Mouse (Mus musculus) c-Kit-positive CD71-negative TER-119-negative erythroid progenitor cells, embryonic 14.5 days (primary cell): ENCODE results near the gene Samd4.
A peak's percentile ranks its signal among the peaks of the same experiment; 100 is the strongest.

Source experiments
- DNase-seq: peaks from one replicate; pipeline ENCODE4 v3.0.0-alpha.2; 2013; ENCODE audit warnings: low read depth

Gene Samd4

GRCm38 (mm10) chr14:46912496-46912895, 29.8 kb downstream of the Samd4 start:
- peak; percentile 9 for DNase-seq

DNA sequence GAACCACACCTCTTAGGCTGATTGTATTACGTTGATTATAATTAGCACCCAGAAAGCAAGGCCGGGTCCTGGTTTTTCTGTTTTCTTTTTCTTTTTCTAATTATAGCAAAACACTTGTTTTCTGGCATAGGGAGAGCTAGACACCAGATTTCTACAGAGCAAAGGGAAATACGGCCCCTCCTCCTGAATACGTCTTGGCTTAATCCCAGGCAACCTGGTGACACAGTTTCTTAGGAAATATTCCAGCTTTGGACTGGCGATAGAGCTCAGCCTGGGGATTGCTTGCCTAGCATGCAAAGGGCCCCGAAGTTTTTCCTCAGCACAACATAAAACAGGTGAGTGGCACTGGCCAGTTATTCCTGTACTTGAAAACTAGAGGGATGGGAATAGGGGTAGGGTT, 31.7 kb downstream of the Samd4 start:
- no peak for DNase-seq

- DNase-seq, result no peak
Measured at GRCm38 (mm10) chr14:46915555-46915954, 32.9 kb downstream of the Samd4 start.

DNA sequence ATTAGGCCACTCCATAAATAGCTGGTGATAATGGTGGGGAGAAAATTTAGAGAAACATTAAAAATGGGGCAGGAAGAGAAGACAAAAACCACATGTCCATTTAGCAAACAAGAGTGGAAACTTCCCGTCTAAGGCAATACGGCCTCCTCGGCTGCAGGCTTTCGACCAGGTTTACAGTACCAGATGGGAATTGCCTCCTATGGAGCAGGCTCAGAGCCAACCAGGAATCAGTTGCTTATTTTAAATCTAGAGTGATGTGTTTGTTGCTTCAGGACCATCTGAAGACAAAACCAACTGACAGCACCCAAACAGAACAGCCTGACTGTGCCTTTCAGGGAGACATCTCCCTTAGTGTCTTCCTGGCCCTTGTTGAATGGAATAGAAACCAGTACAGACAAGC, 33.9 kb downstream of the Samd4 start:
- DNase-seq, result no peak

- DNase-seq, result no peak
Measured at GRCm38 (mm10) chr14:46917136-46917535, 34.5 kb downstream of the Samd4 start.

DNA sequence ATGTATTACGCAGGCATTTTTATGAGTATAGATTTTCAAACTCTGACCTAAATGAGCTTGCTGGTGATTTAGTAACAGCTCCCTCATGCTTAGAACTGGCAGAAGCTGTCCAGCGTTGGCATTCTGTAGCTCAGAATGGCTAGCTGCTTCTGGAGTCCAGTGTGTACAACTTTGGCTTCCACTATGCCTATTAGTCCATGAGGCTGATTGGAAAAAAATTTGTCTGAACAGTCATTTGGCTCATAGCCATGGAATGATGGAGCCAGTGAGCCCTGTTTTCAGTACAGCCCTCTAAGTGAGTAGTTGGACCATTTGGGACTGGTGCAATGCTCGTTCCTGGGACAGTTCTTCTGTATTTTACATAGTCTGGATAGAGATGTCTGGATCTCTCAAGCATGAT, 34.9 kb downstream of the Samd4 start:
- no peak for DNase-seq

GRCm38 (mm10) chr14:46920496-46920895, 37.8 kb downstream of the Samd4 start:
- DNase-seq, result no peak

DNA sequence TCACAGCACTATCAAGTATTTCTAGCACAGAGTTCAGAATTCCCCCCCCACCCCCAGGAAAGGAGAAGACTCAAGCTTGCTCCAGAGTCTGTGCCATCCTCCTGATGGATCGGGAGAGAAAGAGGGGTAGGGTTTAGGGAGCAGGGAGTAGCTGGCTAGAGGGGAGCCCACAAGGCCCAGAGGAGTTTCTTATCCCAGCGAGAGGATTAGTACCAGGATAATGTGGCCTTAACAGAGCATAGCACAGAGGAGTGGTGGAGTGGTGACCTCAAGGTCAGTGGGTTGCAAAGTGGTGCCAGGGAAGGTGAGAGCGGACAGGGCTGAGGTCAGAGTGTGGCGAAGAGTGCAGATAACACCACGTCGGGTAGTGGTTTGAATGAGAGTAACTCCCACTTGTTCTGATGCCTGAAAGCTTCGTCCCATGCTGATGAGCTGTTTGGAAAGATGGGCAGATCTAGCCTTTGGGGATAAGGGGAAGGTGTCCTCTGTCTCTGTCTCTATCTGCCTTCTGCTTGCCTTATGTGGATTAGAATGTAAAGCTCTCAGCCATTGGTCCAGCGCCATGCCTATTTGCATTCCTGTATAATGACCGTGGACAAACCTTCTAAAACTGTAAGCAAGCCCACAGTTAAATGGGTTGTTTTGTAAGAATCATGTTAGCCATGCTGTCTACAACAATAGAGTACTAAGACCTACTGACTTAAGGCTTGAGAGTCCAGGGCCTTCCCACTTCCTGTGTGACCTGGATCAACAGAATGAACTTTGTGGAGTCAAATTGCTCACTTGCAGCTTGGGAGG, 38.7 kb downstream of the Samd4 start:
- DNase-seq, result no peak

DNA sequence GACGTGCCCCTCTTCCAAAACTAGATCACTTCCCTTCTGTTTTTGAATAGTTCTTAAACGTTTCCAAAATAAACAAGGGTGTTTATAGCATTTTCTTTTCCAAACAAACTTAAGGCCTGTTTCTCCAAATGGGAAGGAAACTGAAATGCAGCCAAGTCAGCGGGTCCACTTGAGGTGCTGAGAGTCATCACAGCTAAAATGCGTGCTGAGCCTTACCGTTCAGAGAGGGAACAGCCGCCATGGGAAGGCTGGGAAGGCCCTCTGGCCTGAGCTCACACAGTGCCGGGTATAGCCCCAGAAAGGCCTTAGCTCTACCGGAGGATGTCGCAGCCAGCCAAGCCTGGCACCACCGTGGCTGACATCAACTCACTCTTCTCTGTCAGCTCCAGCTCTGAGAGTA, 41.3 kb downstream of the Samd4 start:
- no peak for DNase-seq

DNA sequence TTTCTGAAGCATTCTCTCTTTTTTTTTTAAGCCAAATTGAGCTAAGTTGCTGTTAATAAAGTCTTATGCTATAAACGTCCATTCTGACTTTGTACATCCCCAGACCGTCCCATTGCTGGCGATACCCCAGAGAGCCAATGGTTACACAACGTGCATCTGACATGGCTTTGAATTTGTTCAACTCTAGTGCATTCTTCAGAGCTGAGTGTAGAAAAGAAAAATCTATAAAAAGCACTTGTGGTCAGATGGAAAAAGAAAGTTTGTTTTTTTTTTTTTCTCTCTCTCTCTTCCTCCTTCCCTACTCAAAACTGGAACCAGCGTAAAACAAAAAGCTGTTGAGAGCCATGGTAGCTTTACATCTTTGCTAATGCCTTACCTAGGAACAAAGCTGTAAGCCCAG, 41.8 kb downstream of the Samd4 start:
- DNase-seq, result no peak

DNA sequence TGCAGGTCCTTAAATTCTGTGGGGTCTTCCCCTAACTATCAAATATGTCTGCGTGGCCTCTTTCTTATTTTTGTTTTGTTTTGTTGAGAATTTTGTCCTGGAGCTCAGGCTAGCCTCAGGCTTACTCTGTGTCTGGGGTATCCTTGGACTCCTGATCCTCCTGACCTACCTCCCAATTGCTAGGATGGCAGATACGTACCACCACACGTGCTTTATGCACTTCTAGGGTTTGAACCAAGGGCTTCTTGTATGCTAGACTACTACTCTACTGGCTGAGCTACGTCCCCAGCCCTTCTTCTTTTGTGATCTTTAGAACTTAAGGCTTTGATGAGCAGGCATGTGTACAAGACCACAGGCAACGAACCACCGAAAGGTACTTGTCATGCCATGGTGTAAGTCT, 45.9 kb downstream of the Samd4 start:
- no peak for DNase-seq

DNA sequence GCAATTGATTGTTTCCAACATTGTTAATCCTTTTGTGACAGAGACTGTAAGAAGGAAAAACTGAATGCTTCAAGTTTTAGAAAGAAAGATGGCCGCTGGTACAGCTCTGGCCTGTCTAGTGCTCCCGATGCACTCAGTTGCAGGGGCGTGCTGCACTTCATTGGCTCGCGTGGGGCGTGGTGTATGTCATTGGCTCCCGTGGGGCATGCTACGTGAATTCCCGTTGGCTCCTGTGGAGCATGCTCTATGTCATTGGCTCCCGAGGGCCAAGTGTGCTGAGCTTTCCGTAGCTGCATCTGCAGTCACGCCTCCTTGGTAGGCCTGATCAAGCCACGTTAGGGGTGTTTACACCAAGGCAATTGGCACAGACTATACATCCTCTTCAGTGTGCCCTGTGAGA, 49.5 kb downstream of the Samd4 start:
- no peak for DNase-seq

GRCm38 (mm10) chr14:46932708-46933107, 50.1 kb downstream of the Samd4 start:
- DNase-seq, result no peak

DNA sequence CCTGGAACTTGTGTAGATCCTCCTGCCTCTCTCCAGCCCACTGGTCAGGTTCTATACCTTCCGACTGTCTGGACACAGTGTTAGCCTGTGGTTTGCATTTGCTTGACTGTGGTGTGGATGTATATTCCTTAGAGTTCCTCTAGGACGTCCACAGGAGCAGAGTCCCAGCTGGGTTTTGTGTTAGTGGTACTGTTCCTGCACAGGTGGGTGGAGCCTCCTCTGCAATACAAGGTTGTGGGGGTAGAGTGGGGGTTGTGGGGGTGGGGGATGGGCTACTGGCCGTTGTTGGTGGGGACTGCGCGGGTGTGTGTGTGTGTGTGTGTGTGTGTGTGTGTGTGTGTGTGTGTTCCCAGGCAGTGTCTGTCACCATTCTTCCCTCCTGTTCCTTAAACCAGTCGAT, 58.4 kb downstream of the Samd4 start:
- DNase-seq, result no peak

GRCm38 (mm10) chr14:46941896-46942812, 59.5 kb downstream of the Samd4 start:
- DNase-seq, result peak; percentile 31

- DNase-seq, result no peak
Measured at GRCm38 (mm10) chr14:46944411-46944810, 61.8 kb downstream of the Samd4 start.

GRCm38 (mm10) chr14:46945903-46946490, 63.3 kb downstream of the Samd4 start:
- no peak for DNase-seq

DNA sequence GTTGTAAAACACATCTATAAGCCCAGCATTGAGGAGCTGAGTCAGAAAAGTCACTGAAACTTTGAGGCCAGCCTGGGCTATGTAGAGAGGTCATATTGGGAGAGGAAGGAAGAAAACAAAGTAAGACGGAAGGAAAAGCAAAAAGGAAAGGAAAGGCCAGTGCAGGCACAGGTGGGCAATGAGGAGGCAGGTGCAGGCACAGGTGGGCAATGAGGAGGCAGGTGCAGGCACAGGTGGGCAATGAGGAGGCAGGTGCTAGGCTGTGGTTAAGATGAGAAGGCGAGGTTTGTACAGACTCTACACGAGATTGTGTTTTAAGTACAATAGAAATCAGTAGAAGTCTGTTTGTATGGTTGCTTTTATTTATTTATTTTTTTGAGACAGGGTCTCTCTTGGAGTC, 65.0 kb downstream of the Samd4 start:
- no peak for DNase-seq

DNA sequence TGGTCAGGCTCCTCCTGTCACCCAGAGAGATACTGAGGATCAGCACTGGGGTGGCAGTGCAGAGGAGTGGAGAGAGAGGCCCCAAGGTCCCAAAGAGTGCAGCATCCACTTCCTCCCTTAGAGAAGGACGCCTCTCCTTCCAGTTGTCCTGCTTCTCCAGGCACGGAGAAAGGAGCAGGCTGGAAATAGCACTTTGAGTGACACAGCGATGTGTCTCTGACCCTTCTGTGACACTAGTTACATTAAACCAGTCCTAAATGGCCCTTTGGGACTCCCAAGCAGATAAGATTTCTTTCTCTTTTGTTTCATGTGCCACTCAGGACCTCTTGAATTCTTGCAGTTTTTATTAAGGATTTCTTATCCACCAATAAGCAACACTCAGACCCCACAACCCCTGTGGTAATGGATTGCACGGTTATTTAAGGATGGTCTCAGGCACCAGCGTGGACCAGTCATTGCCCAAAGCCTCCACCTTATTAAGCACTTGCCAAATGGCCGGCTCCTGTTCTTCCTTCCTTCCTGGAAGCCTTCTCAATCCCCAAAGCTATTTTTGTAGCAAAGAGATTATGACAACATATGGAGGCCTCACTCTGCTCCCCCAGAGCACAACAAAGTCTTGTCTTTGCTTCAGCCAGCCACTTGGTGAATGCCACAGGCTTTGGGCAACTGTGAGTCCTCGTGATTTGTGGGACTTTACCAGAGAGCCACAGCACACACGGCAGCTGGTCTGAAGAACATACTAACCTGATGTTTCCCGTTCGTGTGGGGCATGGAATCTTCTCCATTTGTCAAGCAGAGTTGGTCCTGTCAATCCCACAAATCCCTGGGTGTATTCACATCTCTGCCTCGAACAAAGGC, 68.1 kb downstream of the Samd4 start:
- no peak for DNase-seq

DNA sequence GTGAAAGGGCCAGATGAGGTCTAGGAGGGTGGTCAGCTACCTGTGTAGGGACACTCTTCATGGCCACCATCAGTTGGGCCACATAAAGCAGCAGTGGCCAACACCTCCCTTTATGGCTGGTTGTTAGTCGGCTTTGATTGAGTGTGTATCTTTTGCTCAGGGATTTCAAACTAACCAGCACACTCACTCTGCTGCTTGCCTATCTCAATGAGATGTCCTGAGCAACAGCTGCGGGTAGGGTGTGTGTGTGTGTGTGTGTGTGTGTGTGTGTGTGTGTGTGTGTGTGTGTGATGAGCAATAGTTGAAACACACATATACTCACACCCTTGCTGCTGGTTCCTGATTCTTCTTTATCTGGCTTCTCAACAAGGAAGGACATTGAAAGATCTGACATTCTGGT, 69.6 kb downstream of the Samd4 start:
- DNase-seq, result no peak

DNA sequence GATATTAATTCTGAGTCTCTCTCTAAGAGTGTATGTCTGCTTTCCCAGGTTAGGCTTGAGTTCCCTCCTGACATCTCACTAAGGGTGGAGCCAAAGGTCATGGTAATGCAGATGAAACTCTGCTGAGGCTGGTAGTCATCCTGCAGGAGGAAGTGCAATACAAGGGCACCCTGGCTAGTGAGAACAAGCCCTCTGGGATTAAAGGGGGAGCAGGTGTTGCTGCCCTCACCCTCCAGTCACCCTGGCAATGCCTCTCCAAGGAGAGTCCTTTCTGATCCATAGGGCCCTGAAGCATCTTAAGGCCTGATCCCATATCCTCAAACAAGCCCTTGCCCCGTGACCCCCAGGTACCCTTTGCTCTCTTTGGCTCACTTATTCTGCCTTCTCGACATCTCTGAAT, 72.5 kb downstream of the Samd4 start:
- no peak for DNase-seq

- DNase-seq, result no peak
Measured at GRCm38 (mm10) chr14:46955574-46956043, 73.0 kb downstream of the Samd4 start.
